Mouse (Mus musculus): Measurements from ENCODE around the gene Ndufa10.

- TF ChIP-seq USF2 (conservative IDR thresholded peaks at IDR 0.05; ENCODE audit: low read depth, low read length): no peak
- TF ChIP-seq POLR2A (IDR thresholded peaks at IDR 0.05; ENCODE audit: low read depth, low read length): no peak
- TF ChIP-seq HCFC1 (IDR thresholded peaks at IDR 0.05; ENCODE audit: low read depth, low read length): no peak
- no peak for TF ChIP-seq ELF1 (IDR thresholded peaks at IDR 0.05; ENCODE audit: low read depth, low read length)
- TF ChIP-seq POLR2AphosphoS2 (IDR thresholded peaks at IDR 0.05; ENCODE audit: low read depth, low read length): no peak
- TF ChIP-seq CTCF (conservative IDR thresholded peaks at IDR 0.05 in 1 of 2, IDR thresholded peaks at IDR 0.05 in 1 of 2; ENCODE audit: low read depth in 2 of 2, low read length in 2 of 2): no peak
- TF ChIP-seq RAD21 (IDR thresholded peaks at IDR 0.05; ENCODE audit: low read depth, low read length): no peak
- TF ChIP-seq ZMIZ1 (IDR thresholded peaks at IDR 0.05; ENCODE audit: low read depth, low read length): no peak
- TF ChIP-seq TBP (conservative IDR thresholded peaks at IDR 0.05; ENCODE audit: low read depth, low read length): no peak
- no peak for TF ChIP-seq USF1 (IDR thresholded peaks at IDR 0.05; ENCODE audit: low read depth, low read length)
- no peak for TF ChIP-seq PAX5 (IDR thresholded peaks at IDR 0.05; ENCODE audit: low read length)
- TF ChIP-seq ZNF384 (IDR thresholded peaks at IDR 0.05; ENCODE audit: low read depth, low read length): no peak
- TF ChIP-seq MYC (IDR thresholded peaks at IDR 0.05; ENCODE audit: low read depth, low read length): no peak
Observed at GRCm38 (mm10) chr1:92474066-92474578, 462 bp upstream of the Ndufa10 start.

Data from CH12.LX (cell line).